Mouse (Mus musculus): ENCODE data around the gene Apoc3. TPM values are rescaled to one million over a fixed set of nuclear protein-coding genes. Genes with fewer than 3 reads are reported as not detected.
A peak's percentile ranks its signal among the peaks of the same experiment; 100 is the strongest.

Gene Apoc3
- not detected in 2 replicates for polyA plus RNA-seq (2012; ENCODE audit: insufficient read depth, insufficient read length, low replicate concordance, missing spikeins)

- TF ChIP-seq POLR2A (IDR thresholded peaks at IDR 0.05; ENCODE audit: insufficient read depth, low read depth, low read length) = no peak
- TF ChIP-seq CTCF (IDR thresholded peaks at IDR 0.05; ENCODE audit: insufficient read depth, low read depth, low read length) = no peak
- Histone ChIP-seq H3K27ac (ENCODE audit: insufficient read depth, low read depth, low read length) (no peak within 1 kb of the TSS), H3K4me1 (ENCODE audit: control insufficient read depth, insufficient read depth, low read length) (peaks cover 4% of the 10 kb centered on the region), H3K4me3 (ENCODE audit: insufficient read depth, low read depth, low read length) (no peak within 1 kb of the TSS)
Measured at GRCm38 (mm10) chr9:46235596-46235648, at the start of gene Apoc3. Gene Apoc3, minus strand, starts transcription at chr9:46235636.

GRCm38 (mm10) chr9:46282631-46283436, 47.4 kb upstream of the Apoc3 start, which contains the start of gene Bud13:
Gene Bud13, plus strand, starts transcription at chr9:46283008.
- WGBS = under 1% methylated on average over 55 of the region's 55 CpGs
- Histone ChIP-seq H3K4me3 (ENCODE audit: insufficient read depth, low read depth, low read length) (peak within 1 kb of the TSS; percentile 73), H3K4me1 (ENCODE audit: control insufficient read depth, insufficient read depth, low read length) (no peaks in the 10 kb centered on the region), H3K27ac (ENCODE audit: insufficient read depth, low read depth, low read length) (no peak within 1 kb of the TSS)
- peak; percentile 75 for TF ChIP-seq POLR2A (IDR thresholded peaks at IDR 0.05; ENCODE audit: insufficient read depth, low read depth, low read length)
- TF ChIP-seq CTCF (IDR thresholded peaks at IDR 0.05; ENCODE audit: insufficient read depth, low read depth, low read length) = no peak

- Histone ChIP-seq H3K4me3 (ENCODE audit: insufficient read depth, low read depth, low read length) (no peak overlapping the region), H3K4me1 (ENCODE audit: control insufficient read depth, insufficient read depth, low read length) (0 out of 2 replicates have a peak, but pooled peaks cover 2% of the 10 kb centered on the region), H3K27ac (ENCODE audit: insufficient read depth, low read depth, low read length) (no peak overlapping the region)
- WGBS = 94% methylated on average over 9 of the region's 9 CpGs
- TF ChIP-seq CTCF (IDR thresholded peaks at IDR 0.05; ENCODE audit: insufficient read depth, low read depth, low read length) (no peak), POLR2A (IDR thresholded peaks at IDR 0.05; ENCODE audit: insufficient read depth, low read depth, low read length) (no peak)
Measured at GRCm38 (mm10) chr9:46274494-46274893, 39.1 kb upstream of the Apoc3 start.

GRCm38 (mm10) chr9:46272677-46273454, 37.4 kb upstream of the Apoc3 start, which contains the start of gene Zpr1:
Gene Zpr1, plus strand, starts transcription at chr9:46273064.
- Histone ChIP-seq H3K4me1 (ENCODE audit: control insufficient read depth, insufficient read depth, low read length) (0 out of 2 replicates have a peak, but pooled peaks cover 2% of the 10 kb centered on the region), H3K4me3 (ENCODE audit: insufficient read depth, low read depth, low read length) (peak within 1 kb of the TSS; percentile 85), H3K27ac (ENCODE audit: insufficient read depth, low read depth, low read length) (no peak within 1 kb of the TSS)
- 6% methylated on average over 45 of the region's 45 CpGs for WGBS
- peak; percentile 88 for TF ChIP-seq POLR2A (IDR thresholded peaks at IDR 0.05; ENCODE audit: insufficient read depth, low read depth, low read length)
- no peak for TF ChIP-seq CTCF (IDR thresholded peaks at IDR 0.05; ENCODE audit: insufficient read depth, low read depth, low read length)

GRCm38 (mm10) chr9:46272070-46272469, 36.6 kb upstream of the Apoc3 start:
- TF ChIP-seq POLR2A (IDR thresholded peaks at IDR 0.05; ENCODE audit: insufficient read depth, low read depth, low read length) (no peak), CTCF (IDR thresholded peaks at IDR 0.05; ENCODE audit: insufficient read depth, low read depth, low read length) (no peak)
- no peak overlapping the region for H3K27ac ChIP-seq (ENCODE audit: insufficient read depth, low read depth, low read length)
- 0 out of 2 replicates have a peak, but pooled peaks cover 2% of the 10 kb centered on the region for H3K4me1 ChIP-seq (ENCODE audit: control insufficient read depth, insufficient read depth, low read length)
- WGBS = 79% methylated on average over 9 of the region's 9 CpGs
- H3K4me3 ChIP-seq (ENCODE audit: insufficient read depth, low read depth, low read length) = no peak overlapping the region

GRCm38 (mm10) chr9:46270782-46271181, 35.3 kb upstream of the Apoc3 start:
- TF ChIP-seq CTCF (IDR thresholded peaks at IDR 0.05; ENCODE audit: insufficient read depth, low read depth, low read length) (no peak), POLR2A (IDR thresholded peaks at IDR 0.05; ENCODE audit: insufficient read depth, low read depth, low read length) (no peak)
- no peak overlapping the region for H3K4me3 ChIP-seq (ENCODE audit: insufficient read depth, low read depth, low read length)
- WGBS = 93% methylated on average over 4 of the region's 4 CpGs

GRCm38 (mm10) chr9:46269125-46269524, 33.7 kb upstream of the Apoc3 start:
- 79% methylated on average over 5 of the region's 5 CpGs for WGBS
- H3K4me1 ChIP-seq (ENCODE audit: control insufficient read depth, insufficient read depth, low read length) = 0 out of 2 replicates have a peak, but pooled peaks cover 2% of the 10 kb centered on the region
- no peak overlapping the region for H3K4me3 ChIP-seq (ENCODE audit: insufficient read depth, low read depth, low read length)
- no peak overlapping the region for H3K27ac ChIP-seq (ENCODE audit: insufficient read depth, low read depth, low read length)
- TF ChIP-seq CTCF (IDR thresholded peaks at IDR 0.05; ENCODE audit: insufficient read depth, low read depth, low read length) = no peak
- no peak for TF ChIP-seq POLR2A (IDR thresholded peaks at IDR 0.05; ENCODE audit: insufficient read depth, low read depth, low read length)

More at GRCm38 (mm10) chr9:46270782-46271181, 35.3 kb upstream of the Apoc3 start:
- H3K4me1 ChIP-seq (ENCODE audit: control insufficient read depth, insufficient read depth, low read length) = 0 out of 2 replicates have a peak, but pooled peaks cover 2% of the 10 kb centered on the region
- H3K27ac ChIP-seq (ENCODE audit: insufficient read depth, low read depth, low read length) = no peak overlapping the region

GRCm38 (mm10) chr9:46268343-46268873, 33.0 kb upstream of the Apoc3 start, which contains the start of gene Apoa5:
Gene Apoa5, plus strand, starts transcription at chr9:46268633.
- WGBS = 56% methylated on average over 7 of the region's 7 CpGs
- TF ChIP-seq POLR2A (IDR thresholded peaks at IDR 0.05; ENCODE audit: insufficient read depth, low read depth, low read length) = no peak
- no peak for TF ChIP-seq CTCF (IDR thresholded peaks at IDR 0.05; ENCODE audit: insufficient read depth, low read depth, low read length)
- H3K27ac ChIP-seq (ENCODE audit: insufficient read depth, low read depth, low read length) = no peak within 1 kb of the TSS
- 0 out of 2 replicates have a peak, but pooled peaks cover 2% of the 10 kb centered on the region for H3K4me1 ChIP-seq (ENCODE audit: control insufficient read depth, insufficient read depth, low read length)
- H3K4me3 ChIP-seq (ENCODE audit: insufficient read depth, low read depth, low read length) = no peak within 1 kb of the TSS

GRCm38 (mm10) chr9:46261131-46261530, 25.7 kb upstream of the Apoc3 start:
- WGBS = 92% methylated on average over 7 of the region's 7 CpGs
- no peaks in the 10 kb centered on the region for H3K4me1 ChIP-seq (ENCODE audit: control insufficient read depth, insufficient read depth, low read length)
- no peak overlapping the region for H3K27ac ChIP-seq (ENCODE audit: insufficient read depth, low read depth, low read length)
- no peak overlapping the region for H3K4me3 ChIP-seq (ENCODE audit: insufficient read depth, low read depth, low read length)
- no peak for TF ChIP-seq POLR2A (IDR thresholded peaks at IDR 0.05; ENCODE audit: insufficient read depth, low read depth, low read length)
- no peak for TF ChIP-seq CTCF (IDR thresholded peaks at IDR 0.05; ENCODE audit: insufficient read depth, low read depth, low read length)
